Mouse (Mus musculus): Measurements from ENCODE around the gene Gmfb.
A peak's percentile ranks its signal among the peaks of the same experiment; 100 is the strongest.
"Not testable (repeated sequence)": the region's sequence is repeated elsewhere in the genome, so short reads cannot be mapped to it uniquely, and the experiment has no call there.

Gene Gmfb

GRCm38 (mm10) chr14:46821873-46822716 is at the start of gene Gmfb:
TSS of gene Gmfb (minus strand) at chr14:46822242.
- DNase-seq, result peak; percentile 96

- no peak for DNase-seq
These were observed 40.9 kb upstream of the Gmfb start for GRCm38 (mm10) chr14:46862922-46863321.

- no peak for DNase-seq
These were observed 31.6 kb upstream of the Gmfb start for GRCm38 (mm10) chr14:46853677-46854076.

GRCm38 (mm10) chr14:46849769-46850168 is 27.7 kb upstream of the Gmfb start:
- no peak for DNase-seq

GRCm38 (mm10) chr14:46848736-46849135 is 26.7 kb upstream of the Gmfb start:
- DNase-seq, result no peak

GRCm38 (mm10) chr14:46848063-46848590 is 26.1 kb upstream of the Gmfb start:
- DNase-seq, result no peak

GRCm38 (mm10) chr14:46845706-46846105 is 23.7 kb upstream of the Gmfb start:
- DNase-seq, result no peak

- no peak for DNase-seq
These were observed 17.3 kb upstream of the Gmfb start for GRCm38 (mm10) chr14:46839326-46839725.

- DNase-seq, result peak; percentile 50
These were observed 10.6 kb upstream of the Gmfb start for GRCm38 (mm10) chr14:46832354-46833272.

- DNase-seq, result peak; percentile 98
These were observed 9.8 kb upstream of the Gmfb start, which contains the start of gene Cgrrf1 for GRCm38 (mm10) chr14:46831837-46832333. TSS of gene Cgrrf1 (plus strand) at chr14:46832125.

GRCm38 (mm10) chr14:46831295-46831694 is 9.3 kb upstream of the Gmfb start:
- peak; percentile 17 for DNase-seq

- no peak for DNase-seq
These were observed 5.4 kb upstream of the Gmfb start for GRCm38 (mm10) chr14:46827430-46827829.

- DNase-seq, result no peak
These were observed 2.0 kb upstream of the Gmfb start for GRCm38 (mm10) chr14:46823996-46824395.

GRCm38 (mm10) chr14:46821271-46821872 is 670 bp downstream of the Gmfb start:
- peak; percentile 29 for DNase-seq

GRCm38 (mm10) chr14:46819961-46820360 is 2.1 kb downstream of the Gmfb start:
- not testable (repeated sequence) for DNase-seq

- no peak for DNase-seq
These were observed 3.3 kb downstream of the Gmfb start for GRCm38 (mm10) chr14:46818743-46819142.

- no peak for DNase-seq
These were observed 5.0 kb downstream of the Gmfb start for GRCm38 (mm10) chr14:46816916-46817622.

- DNase-seq, result no peak
These were observed 6.4 kb downstream of the Gmfb start for GRCm38 (mm10) chr14:46815640-46816039.

GRCm38 (mm10) chr14:46807927-46808326 is 14.1 kb downstream of the Gmfb start:
- no peak for DNase-seq

- no peak for DNase-seq
These were observed 15.9 kb downstream of the Gmfb start for GRCm38 (mm10) chr14:46806186-46806585.

GRCm38 (mm10) chr14:46803791-46804190 is 18.3 kb downstream of the Gmfb start:
- no peak for DNase-seq

GRCm38 (mm10) chr14:46803259-46803658 is 18.8 kb downstream of the Gmfb start:
- no peak for DNase-seq

Data from embryo, embryonic 11 days (tissue).